Mouse (Mus musculus): ENCODE measurements around the gene Mea1. TPM values are rescaled to one million over a fixed set of nuclear protein-coding genes. Genes with fewer than 3 reads are reported as not detected.
A peak's percentile ranks its signal among the peaks of the same experiment; 100 is the strongest.

The Mea1 gene
- polyA plus RNA-seq, 1 experiment = 13.9 TPM

DNA sequence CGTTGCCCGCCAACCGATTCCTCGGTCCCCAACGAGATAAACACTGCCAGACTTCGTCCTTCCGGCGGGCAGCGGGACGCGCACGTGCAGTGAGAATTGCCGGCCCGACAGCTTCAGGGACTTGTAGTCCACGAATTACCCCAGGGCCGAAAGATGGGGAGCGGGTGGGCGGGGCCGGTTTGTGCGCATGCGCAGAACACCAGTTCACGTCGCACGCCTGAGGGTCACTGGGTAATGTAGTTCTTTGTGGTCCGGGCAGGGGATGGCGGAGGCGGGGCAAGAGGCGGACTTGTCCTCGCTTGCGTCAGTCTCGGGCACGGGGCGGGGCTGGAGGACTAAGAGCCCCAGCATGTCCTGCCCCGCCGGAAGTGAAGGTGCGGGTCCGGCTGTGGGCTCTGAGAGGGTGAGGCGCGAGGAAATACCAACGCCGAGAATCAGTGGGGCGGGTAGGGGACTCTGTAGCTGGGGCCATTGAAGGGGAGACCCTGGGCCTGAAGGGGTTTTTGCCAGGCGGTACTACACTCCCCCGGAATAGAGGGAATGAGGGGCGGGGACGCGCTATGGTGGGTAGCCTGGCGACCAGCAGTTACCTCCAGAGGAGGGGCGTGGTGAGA is 2.3 kb downstream of the Mea1 start, which contains the start of gene Klhdc3:
Gene Klhdc3, minus strand, starts transcription at position 155 of the 614 bp plus-strand sequence.
- no peaks in the 10 kb centered on the region for H3K9me3 ChIP-seq (ENCODE audit: control insufficient read depth, low read length)
- TF ChIP-seq GATA1 (IDR thresholded peaks at IDR 0.05; ENCODE audit: low read length) = no peak
- TF ChIP-seq TAL1 (IDR thresholded peaks at IDR 0.05; ENCODE audit: low read length) = no peak
- peak within 1 kb of the TSS; percentile 94 for H3K4me3 ChIP-seq (replicated peaks)
- H3K4me1 ChIP-seq (ENCODE audit: control insufficient read depth) = peaks cover 47% of the 10 kb centered on the region
- no peaks in the 10 kb centered on the region for H3K27me3 ChIP-seq (ENCODE audit: control insufficient read depth)
- H3K36me3 ChIP-seq (ENCODE audit: control insufficient read depth) = peaks cover 66% of the 10 kb centered on the region

DNA sequence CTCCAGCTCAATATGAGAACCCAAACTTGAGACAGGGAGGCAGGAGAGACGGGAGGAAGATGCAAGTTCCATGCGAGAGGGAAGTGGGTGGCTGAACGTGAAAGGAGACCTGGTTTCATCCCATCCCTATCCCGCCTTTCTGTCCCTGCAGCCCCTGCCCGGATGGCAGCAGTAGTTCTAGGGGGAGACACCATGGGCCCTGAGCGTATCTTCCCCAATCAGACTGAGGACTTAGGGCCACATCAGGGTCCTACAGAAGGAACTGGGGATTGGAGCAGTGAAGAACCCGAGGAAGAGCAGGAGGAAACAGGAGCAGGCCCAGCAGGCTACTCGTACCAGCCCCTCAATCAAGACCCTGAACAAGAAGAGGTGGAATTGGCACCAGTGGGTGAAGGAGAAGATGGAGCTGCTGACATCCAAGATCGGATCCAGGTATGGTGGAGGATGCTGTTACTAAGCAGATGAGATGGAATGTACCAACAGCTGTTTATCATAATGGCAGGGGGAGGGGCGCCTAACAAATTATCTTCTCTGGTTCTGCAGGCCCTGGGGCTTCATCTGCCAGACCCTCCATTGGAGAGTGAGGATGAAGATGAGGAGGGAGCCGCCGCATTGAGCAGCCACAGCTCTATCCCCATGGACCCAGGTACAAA is 3.0 kb downstream of the Mea1 start:
- no peaks in the 10 kb centered on the region for H3K27me3 ChIP-seq (ENCODE audit: control insufficient read depth)
- no peak for TF ChIP-seq GATA1 (IDR thresholded peaks at IDR 0.05; ENCODE audit: low read length)
- no peak for TF ChIP-seq TAL1 (IDR thresholded peaks at IDR 0.05; ENCODE audit: low read length)
- no peaks in the 10 kb centered on the region for H3K9me3 ChIP-seq (ENCODE audit: control insufficient read depth, low read length)
- H3K4me3 ChIP-seq (replicated peaks) = peak overlapping the region; percentile 94
- peaks cover 66% of the 10 kb centered on the region for H3K36me3 ChIP-seq (ENCODE audit: control insufficient read depth)
- peaks cover 47% of the 10 kb centered on the region for H3K4me1 ChIP-seq (ENCODE audit: control insufficient read depth)

GRCm38 (mm10) chr17:46682654-46683389 is 4.2 kb downstream of the Mea1 start:
- H3K9me3 ChIP-seq (ENCODE audit: control insufficient read depth, low read length) = no peaks in the 10 kb centered on the region
- H3K27me3 ChIP-seq (ENCODE audit: control insufficient read depth) = no peaks in the 10 kb centered on the region
- H3K4me3 ChIP-seq (replicated peaks) = no peak overlapping the region
- H3K36me3 ChIP-seq (ENCODE audit: control insufficient read depth) = peaks cover 66% of the 10 kb centered on the region
- TF ChIP-seq GATA1 (IDR thresholded peaks at IDR 0.05; ENCODE audit: low read length) = no peak
- no peak for TF ChIP-seq TAL1 (IDR thresholded peaks at IDR 0.05; ENCODE audit: low read length)
- peaks cover 42% of the 10 kb centered on the region for H3K4me1 ChIP-seq (ENCODE audit: control insufficient read depth)

- no peaks in the 10 kb centered on the region for H3K27me3 ChIP-seq (ENCODE audit: control insufficient read depth)
- H3K4me3 ChIP-seq (replicated peaks) = no peak overlapping the region
- peaks cover 64% of the 10 kb centered on the region for H3K36me3 ChIP-seq (ENCODE audit: control insufficient read depth)
- no peaks in the 10 kb centered on the region for H3K9me3 ChIP-seq (ENCODE audit: control insufficient read depth, low read length)
- TF ChIP-seq TAL1 (IDR thresholded peaks at IDR 0.05; ENCODE audit: low read length) = no peak
- no peak for TF ChIP-seq GATA1 (IDR thresholded peaks at IDR 0.05; ENCODE audit: low read length)
- peaks cover 22% of the 10 kb centered on the region for H3K4me1 ChIP-seq (ENCODE audit: control insufficient read depth)
These were observed 7.3 kb downstream of the Mea1 start for GRCm38 (mm10) chr17:46685913-46686312.

DNA sequence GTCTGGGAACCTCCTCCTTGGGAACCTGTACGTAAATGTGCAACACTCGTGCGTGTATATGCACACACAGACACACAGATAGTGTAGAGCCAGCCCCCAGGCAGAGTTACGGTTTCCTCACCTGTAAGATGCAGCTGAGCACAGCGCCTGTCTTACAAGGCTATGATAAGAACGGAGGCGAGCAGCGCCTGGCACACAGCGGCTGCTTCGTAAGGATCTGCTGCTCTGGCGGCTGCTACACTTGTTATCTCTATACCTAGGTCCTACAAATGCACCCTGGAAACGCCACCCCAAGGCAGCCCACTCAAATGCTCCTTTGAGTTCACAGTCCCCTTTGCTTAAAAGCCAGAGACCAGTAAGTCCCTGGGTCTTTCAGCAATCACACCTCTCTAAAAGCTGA is 12.1 kb downstream of the Mea1 start:
- Histone ChIP-seq H3K4me3 (replicated peaks) (no peak overlapping the region), H3K4me1 (ENCODE audit: control insufficient read depth) (peaks cover 16% of the 10 kb centered on the region), H3K27me3 (ENCODE audit: control insufficient read depth) (no peaks in the 10 kb centered on the region), H3K9me3 (ENCODE audit: control insufficient read depth, low read length) (no peaks in the 10 kb centered on the region), H3K36me3 (ENCODE audit: control insufficient read depth) (peaks cover 44% of the 10 kb centered on the region)
- TF ChIP-seq TAL1 (IDR thresholded peaks at IDR 0.05; ENCODE audit: low read length) = no peak
- TF ChIP-seq GATA1 (IDR thresholded peaks at IDR 0.05; ENCODE audit: low read length) = no peak

- H3K27me3 ChIP-seq (ENCODE audit: control insufficient read depth) = no peaks in the 10 kb centered on the region
- peaks cover 42% of the 10 kb centered on the region for H3K36me3 ChIP-seq (ENCODE audit: control insufficient read depth)
- no peaks in the 10 kb centered on the region for H3K9me3 ChIP-seq (ENCODE audit: control insufficient read depth, low read length)
- no peak for TF ChIP-seq TAL1 (IDR thresholded peaks at IDR 0.05; ENCODE audit: low read length)
- no peak for TF ChIP-seq GATA1 (IDR thresholded peaks at IDR 0.05; ENCODE audit: low read length)
- peaks cover 16% of the 10 kb centered on the region for H3K4me1 ChIP-seq (ENCODE audit: control insufficient read depth)
- H3K4me3 ChIP-seq (replicated peaks) = no peak overlapping the region
These were observed 12.8 kb downstream of the Mea1 start for GRCm38 (mm10) chr17:46691390-46691789.

GRCm38 (mm10) chr17:46694517-46695063 is 16.0 kb downstream of the Mea1 start:
- Histone ChIP-seq H3K9me3 (ENCODE audit: control insufficient read depth, low read length) (no peaks in the 10 kb centered on the region), H3K27me3 (ENCODE audit: control insufficient read depth) (no peaks in the 10 kb centered on the region), H3K4me3 (replicated peaks) (no peak overlapping the region), H3K4me1 (ENCODE audit: control insufficient read depth) (peaks cover 26% of the 10 kb centered on the region), H3K36me3 (ENCODE audit: control insufficient read depth) (peaks cover 41% of the 10 kb centered on the region)
- TF ChIP-seq TAL1 (IDR thresholded peaks at IDR 0.05; ENCODE audit: low read length) (no peak), GATA1 (IDR thresholded peaks at IDR 0.05; ENCODE audit: low read length) (no peak)

- H3K36me3 ChIP-seq (ENCODE audit: control insufficient read depth) = peaks cover 42% of the 10 kb centered on the region
- no peak overlapping the region for H3K4me3 ChIP-seq (replicated peaks)
- no peaks in the 10 kb centered on the region for H3K9me3 ChIP-seq (ENCODE audit: control insufficient read depth, low read length)
- H3K27me3 ChIP-seq (ENCODE audit: control insufficient read depth) = no peaks in the 10 kb centered on the region
- TF ChIP-seq TAL1 (IDR thresholded peaks at IDR 0.05; ENCODE audit: low read length) (no peak), GATA1 (IDR thresholded peaks at IDR 0.05; ENCODE audit: low read length) (no peak)
- H3K4me1 ChIP-seq (ENCODE audit: control insufficient read depth) = peaks cover 42% of the 10 kb centered on the region
These were observed 19.9 kb downstream of the Mea1 start for GRCm38 (mm10) chr17:46698515-46698914.

DNA sequence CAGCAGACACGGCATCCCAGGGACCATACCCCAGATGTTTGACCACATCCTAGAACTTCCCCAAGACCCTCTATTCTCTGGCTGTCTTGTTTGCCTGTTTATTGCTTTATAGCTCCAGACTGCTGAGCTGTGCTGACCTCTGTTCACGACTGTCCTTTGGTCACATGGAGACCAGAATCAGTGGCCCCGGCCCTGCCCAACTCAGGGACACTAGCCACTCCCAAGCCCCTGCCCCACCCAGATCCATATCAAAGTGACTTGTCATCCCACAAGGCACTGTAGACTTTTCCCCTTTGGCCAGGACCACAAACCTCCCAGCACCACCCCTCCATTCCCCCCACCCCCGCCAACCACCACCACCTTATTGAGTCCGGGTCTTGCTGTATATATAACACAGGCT is 20.7 kb downstream of the Mea1 start:
- Histone ChIP-seq H3K4me1 (ENCODE audit: control insufficient read depth) (peaks cover 49% of the 10 kb centered on the region), H3K9me3 (ENCODE audit: control insufficient read depth, low read length) (no peaks in the 10 kb centered on the region), H3K36me3 (ENCODE audit: control insufficient read depth) (peaks cover 39% of the 10 kb centered on the region), H3K27me3 (ENCODE audit: control insufficient read depth) (no peaks in the 10 kb centered on the region), H3K4me3 (replicated peaks) (no peak overlapping the region)
- TF ChIP-seq TAL1 (IDR thresholded peaks at IDR 0.05; ENCODE audit: low read length) = no peak
- no peak for TF ChIP-seq GATA1 (IDR thresholded peaks at IDR 0.05; ENCODE audit: low read length)
